Mouse (Mus musculus) hindbrain, embryonic 13.5 days (tissue): Measurements from ENCODE around the gene Zfp991. TPM values are rescaled to one million over a fixed set of nuclear protein-coding genes. Genes with fewer than 3 reads are reported as not detected.
"Not testable (repeated sequence)": the region's sequence is repeated elsewhere in the genome, so short reads cannot be mapped to it uniquely, and the experiment has no call there.

Experiments used
- ATAC-seq: fragments of 200-750 bp; cut with Nextera tagmentation; 2 replicates; pipeline ENCODE4 v1.8.0; 2017; ENCODE audit warnings: moderate TSS enrichment; ENCODE audit not compliant: low FRiP score
- H3K27ac ChIP-seq: fragments of 300-500 bp; sonication (generic); 2 replicates; pipeline ENCODE4 v1.5.1; 2015; ENCODE audit warnings: inconsistent platforms, mild to moderate bottlenecking, moderate library complexity
- H3K27me3 ChIP-seq: fragments of 300-500 bp; sonication (generic); 2 replicates; pipeline ENCODE4 v1.6.1; 2015; ENCODE audit warnings: mild to moderate bottlenecking, inconsistent platforms
- H3K36me3 ChIP-seq: fragments of 300-500 bp; sonication (generic); 2 replicates; pipeline ENCODE4 v1.6.1; 2015; ENCODE audit warnings: mild to moderate bottlenecking, inconsistent platforms
- H3K4me1 ChIP-seq: fragments of 300-500 bp; sonication (generic); replicated peaks from 2 replicates; pipeline ENCODE4 v1.6.1; 2015; ENCODE audit warnings: inconsistent platforms
- H3K4me2 ChIP-seq: fragments of 300-500 bp; sonication (generic); 2 replicates; pipeline ENCODE4 v1.6.1; 2015; ENCODE audit warnings: inconsistent platforms, mild to moderate bottlenecking, moderate library complexity
- H3K4me3 ChIP-seq: fragments of 300-500 bp; sonication (generic); 2 replicates; pipeline ENCODE4 v1.5.1; 2015; ENCODE audit warnings: mild to moderate bottlenecking, inconsistent platforms
- H3K9ac ChIP-seq: fragments of 300-500 bp; sonication (generic); 2 replicates; pipeline ENCODE4 v1.6.1; 2015; ENCODE audit warnings: mild to moderate bottlenecking, inconsistent platforms
- H3K9me3 ChIP-seq: fragments of 300-500 bp; sonication (generic); 2 replicates; pipeline ENCODE4 v1.6.1; 2016; ENCODE audit warnings: inconsistent platforms
- WGBS: fragments of 180-500 bp; shearing (Covaris S2); methylation state at CpG from one replicate; pipeline ENCODE4 v1.1.7; 2015; 5-methylcytosine and 5-hydroxymethylcytosine counted together
- polyA plus RNA-seq: library from polyadenylated mRNA; unstranded; fragments of >200 nt; fragmentation: Nextera tagmentation; extraction: Ambion mirVana; gene quantifications from 2 replicates; pipeline ENCODE4 v1.2.1, GENCODE M21; 2015

Gene Zfp991
- polyA plus RNA-seq, result 5.6 and 6.0 TPM in 2 replicates

DNA sequence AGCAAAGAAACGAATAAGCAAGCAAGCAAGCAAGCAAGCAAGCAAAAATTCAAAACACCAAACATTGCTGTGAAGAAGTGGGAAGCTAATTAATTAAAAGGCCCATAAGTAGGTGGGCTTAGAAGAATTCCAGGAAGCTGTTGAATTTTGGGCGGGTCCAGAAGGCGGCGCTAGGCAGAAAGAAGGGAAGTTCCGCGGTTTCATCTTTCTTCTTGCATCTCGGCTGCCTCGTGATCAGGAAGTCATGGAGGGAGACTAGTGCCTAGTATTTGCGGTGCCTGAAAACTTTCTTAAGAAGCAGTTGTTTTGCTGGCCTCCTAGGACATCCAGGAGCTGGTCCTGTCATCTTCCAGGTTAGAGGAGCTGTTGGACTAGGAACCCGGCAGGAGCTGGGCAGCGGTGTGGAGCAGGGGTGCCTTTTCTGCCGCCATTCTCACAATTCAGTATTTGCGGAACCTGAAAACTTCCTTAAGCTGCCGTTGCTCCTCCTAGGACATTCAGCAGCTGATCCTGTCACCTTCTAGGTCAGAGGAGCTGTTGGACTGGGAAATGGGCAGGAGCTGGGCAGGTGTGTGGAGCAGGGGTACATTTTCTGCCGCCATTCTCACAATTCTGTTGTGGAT lies at the start of gene Zfp991:
Gene Zfp991, plus strand, starts transcription at position 202 of the 623 bp plus-strand sequence.
- not testable (repeated sequence) for H3K36me3 ChIP-seq, H3K9ac ChIP-seq, H3K27ac ChIP-seq, H3K4me1 ChIP-seq, ATAC-seq, H3K27me3 ChIP-seq, H3K9me3 ChIP-seq
- Histone ChIP-seq H3K4me3 (peak within 1 kb of the TSS; percentile 31), H3K4me2 (peak within 1 kb of the TSS; percentile 39; the same call in 1 of the 2 replicates)
- 25% methylated on average over 2 of the region's 15 CpGs for WGBS

GRCm38 (mm10) chr4:147095641-147096040 lies 36.2 kb upstream of the Zfp991 start:
- not testable (repeated sequence) for ATAC-seq, H3K9ac ChIP-seq, H3K27me3 ChIP-seq, H3K36me3 ChIP-seq, H3K4me1 ChIP-seq, H3K4me2 ChIP-seq, H3K27ac ChIP-seq, H3K4me3 ChIP-seq
- 70% methylated on average over 2 of the region's 2 CpGs for WGBS
- H3K9me3 ChIP-seq, result peaks cover 13% of the 10 kb centered on the region; the same call in 1 of the 2 replicates

DNA sequence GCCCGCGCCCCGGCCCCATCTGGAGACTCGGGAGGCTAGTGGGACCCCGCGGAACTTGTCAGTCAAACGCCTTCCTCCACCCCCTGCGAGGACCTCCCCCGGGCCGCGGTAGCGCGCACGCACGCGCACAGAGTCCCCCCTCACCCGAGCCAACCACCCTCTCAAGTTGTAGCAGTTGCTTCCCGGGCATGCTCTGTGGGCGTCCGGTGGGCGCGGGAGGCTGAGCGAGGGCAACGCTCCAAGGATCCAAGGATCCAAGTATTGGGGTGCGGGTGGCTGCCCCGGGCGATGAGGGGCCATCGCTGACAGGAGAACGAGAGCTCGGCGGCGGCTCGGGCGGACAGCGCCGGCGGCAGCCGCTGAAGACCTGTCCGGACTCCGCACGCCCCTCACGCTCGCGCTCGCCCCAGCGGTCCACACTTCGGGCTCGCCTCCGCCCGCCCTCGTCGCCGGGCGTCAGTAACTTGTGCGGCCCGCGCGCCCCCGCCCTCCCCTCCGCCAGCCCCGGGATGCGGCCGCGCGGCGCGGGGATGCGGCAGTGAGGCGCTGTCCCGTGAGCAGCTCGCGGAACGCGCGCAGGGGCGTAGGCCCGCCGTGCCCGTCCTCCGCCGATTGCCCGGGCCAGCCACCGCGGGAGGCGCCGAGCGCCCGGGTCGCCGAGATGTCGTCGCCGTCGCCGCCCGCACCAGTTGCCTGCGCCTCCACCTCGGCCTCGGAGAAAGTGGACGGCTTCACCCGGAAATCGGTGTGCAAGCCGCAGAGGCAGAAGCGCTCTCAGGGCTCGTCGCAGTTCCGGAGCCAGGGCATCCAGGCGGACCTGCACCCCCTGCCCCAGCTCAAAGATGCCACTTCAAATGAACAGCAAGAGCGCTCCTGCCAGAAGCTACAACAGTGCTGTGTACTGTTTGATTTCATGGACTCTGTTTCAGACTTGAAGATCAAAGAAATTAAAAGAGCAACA lies 29.9 kb upstream of the Zfp991 start:
- Histone ChIP-seq H3K4me2 (peak overlapping the region; percentile 75), H3K9ac (peak overlapping the region; percentile 70), H3K4me3 (peak overlapping the region; percentile 55)
- not testable (repeated sequence) for H3K4me1 ChIP-seq, H3K9me3 ChIP-seq, H3K27me3 ChIP-seq, H3K36me3 ChIP-seq, H3K27ac ChIP-seq
- WGBS, result under 1% methylated on average over 95 of the region's 109 CpGs
- ATAC-seq, result peak; percentile 95

DNA sequence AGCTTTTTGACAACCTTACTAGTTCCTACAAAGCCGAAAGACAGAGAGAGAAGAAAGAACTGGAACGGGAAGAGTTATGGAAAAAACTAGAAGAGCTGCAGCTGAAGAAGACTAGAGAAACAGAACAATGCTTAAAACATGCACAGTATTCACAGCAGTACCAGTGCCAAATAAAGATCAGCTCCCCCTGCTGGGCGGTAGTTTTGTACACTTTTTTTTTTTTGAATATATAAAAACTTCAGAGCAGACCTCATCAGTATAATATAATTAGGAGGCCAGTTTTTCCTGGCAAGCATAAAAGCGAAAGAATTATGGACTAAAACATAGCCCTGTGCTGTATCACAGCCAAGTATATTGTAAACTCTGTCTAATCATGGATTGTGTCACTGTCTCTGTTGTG lies 28.0 kb upstream of the Zfp991 start:
- 64% methylated on average over 4 of the region's 4 CpGs for WGBS
- H3K27ac ChIP-seq, H3K36me3 ChIP-seq, ATAC-seq, H3K9ac ChIP-seq, H3K27me3 ChIP-seq, H3K9me3 ChIP-seq, H3K4me1 ChIP-seq, H3K4me2 ChIP-seq, H3K4me3 ChIP-seq: not testable (repeated sequence)

DNA sequence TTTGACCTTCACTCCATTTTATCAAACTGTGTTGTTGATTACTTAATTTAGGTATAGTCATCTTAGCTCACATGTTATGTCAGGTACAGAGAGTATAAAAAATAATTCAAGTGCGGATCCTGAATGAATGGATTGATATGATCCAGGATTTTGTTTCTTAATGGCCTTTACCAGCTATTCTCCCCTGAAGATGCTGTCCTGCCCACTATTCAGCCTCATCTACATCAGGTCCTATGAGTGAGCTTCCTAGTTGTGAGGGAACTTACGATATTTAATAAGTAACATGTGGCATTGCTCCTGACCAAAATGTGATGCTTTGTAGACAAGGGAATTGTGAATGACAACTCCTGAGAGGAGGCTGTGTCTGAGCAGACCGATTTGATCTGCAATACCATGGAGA lies 14.0 kb upstream of the Zfp991 start:
- not testable (repeated sequence) for H3K27ac ChIP-seq, H3K4me1 ChIP-seq, ATAC-seq, H3K4me2 ChIP-seq, H3K4me3 ChIP-seq, H3K36me3 ChIP-seq, H3K9ac ChIP-seq, H3K27me3 ChIP-seq
- peaks cover 14% of the 10 kb centered on the region for H3K9me3 ChIP-seq
- 69% methylated on average over 2 of the region's 3 CpGs for WGBS

GRCm38 (mm10) chr4:147122286-147122685 lies 9.6 kb upstream of the Zfp991 start:
- H3K27ac ChIP-seq, H3K4me1 ChIP-seq, H3K4me2 ChIP-seq, H3K4me3 ChIP-seq, H3K9ac ChIP-seq, H3K27me3 ChIP-seq, ATAC-seq, H3K36me3 ChIP-seq: not testable (repeated sequence)
- WGBS, result 74% methylated on average over 1 of the region's 1 CpGs
- peaks cover 23% of the 10 kb centered on the region for H3K9me3 ChIP-seq

DNA sequence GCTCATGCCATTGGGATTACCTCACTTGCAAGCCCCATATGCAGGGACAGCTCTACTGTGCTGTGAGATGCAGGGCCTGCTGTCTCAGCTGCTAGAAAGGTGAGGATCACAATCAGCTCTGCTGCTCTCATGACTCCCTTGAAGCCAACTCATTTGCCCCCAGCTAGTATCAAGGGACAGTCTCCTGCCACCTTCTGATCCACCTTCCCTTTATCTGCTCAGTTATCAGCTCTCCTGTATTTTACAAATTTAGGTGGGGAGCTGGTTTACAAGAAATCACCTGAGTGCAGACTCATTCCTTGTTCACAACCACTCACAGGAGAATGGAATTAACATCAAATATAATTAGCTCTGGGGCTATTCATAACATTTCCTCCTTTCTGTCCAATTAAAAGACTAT lies 8.0 kb upstream of the Zfp991 start:
- not testable (repeated sequence) for ATAC-seq, H3K27me3 ChIP-seq, H3K9ac ChIP-seq, H3K27ac ChIP-seq, H3K4me2 ChIP-seq, H3K4me1 ChIP-seq, H3K36me3 ChIP-seq, H3K4me3 ChIP-seq
- H3K9me3 ChIP-seq, result peaks cover 25% of the 10 kb centered on the region

- H3K4me1 ChIP-seq, H3K27me3 ChIP-seq, H3K36me3 ChIP-seq: not testable (repeated sequence)
- peak overlapping the region; percentile 53 for H3K4me3 ChIP-seq
- peak; percentile 99 for ATAC-seq
- 8% methylated on average over 48 of the region's 48 CpGs for WGBS
- H3K9ac ChIP-seq, result peak overlapping the region; percentile 79
- peak overlapping the region; percentile 10; the same call in 1 of the 2 replicates for H3K27ac ChIP-seq
- peaks cover 25% of the 10 kb centered on the region for H3K9me3 ChIP-seq
- H3K4me2 ChIP-seq, result peak overlapping the region; percentile 70
Observed at GRCm38 (mm10) chr4:147124400-147125306, 7.2 kb upstream of the Zfp991 start.

DNA sequence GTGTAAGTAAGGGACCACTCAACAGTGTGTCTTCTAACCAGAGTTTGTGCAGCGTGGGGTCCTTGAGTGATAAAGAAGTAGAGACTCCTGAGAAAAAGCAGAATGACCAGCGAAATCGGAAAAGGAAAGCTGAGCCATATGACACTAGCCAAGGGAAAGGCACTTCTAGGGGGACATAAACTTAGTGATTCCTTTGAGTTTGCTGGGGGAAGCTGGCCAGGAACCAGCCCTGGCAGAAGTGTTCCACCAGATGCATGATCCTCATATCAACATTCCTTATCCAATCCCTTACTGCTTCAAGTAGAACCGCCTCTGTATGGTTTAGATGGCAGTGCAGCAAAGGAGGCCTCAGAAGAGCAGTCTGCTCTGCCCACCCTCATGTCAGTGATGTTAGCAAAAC lies 6.5 kb upstream of the Zfp991 start:
- WGBS, result 26% methylated on average over 4 of the region's 4 CpGs
- ATAC-seq, H3K27me3 ChIP-seq, H3K36me3 ChIP-seq, H3K27ac ChIP-seq, H3K4me1 ChIP-seq: not testable (repeated sequence)
- Histone ChIP-seq H3K9ac (peak overlapping the region; percentile 79), H3K9me3 (peaks cover 25% of the 10 kb centered on the region), H3K4me3 (peak overlapping the region; percentile 53), H3K4me2 (peak overlapping the region; percentile 70)

- H3K4me1 ChIP-seq, H3K9ac ChIP-seq, H3K36me3 ChIP-seq, H3K4me3 ChIP-seq, H3K27ac ChIP-seq, H3K4me2 ChIP-seq, H3K27me3 ChIP-seq, ATAC-seq: not testable (repeated sequence)
- peaks cover 25% of the 10 kb centered on the region for H3K9me3 ChIP-seq
- WGBS, result 88% methylated on average over 4 of the region's 4 CpGs
Observed at GRCm38 (mm10) chr4:147125870-147126269, 6.0 kb upstream of the Zfp991 start.

- not testable (repeated sequence) for H3K4me3 ChIP-seq, H3K4me1 ChIP-seq, H3K36me3 ChIP-seq, H3K4me2 ChIP-seq, H3K9ac ChIP-seq, H3K27ac ChIP-seq, H3K27me3 ChIP-seq, ATAC-seq
- peaks cover 25% of the 10 kb centered on the region for H3K9me3 ChIP-seq
- 75% methylated on average over 2 of the region's 2 CpGs for WGBS
Observed at GRCm38 (mm10) chr4:147126435-147126834, 5.4 kb upstream of the Zfp991 start.

GRCm38 (mm10) chr4:147127137-147127536 lies 4.7 kb upstream of the Zfp991 start:
- not testable (repeated sequence) for H3K9ac ChIP-seq, H3K4me1 ChIP-seq, H3K4me3 ChIP-seq, H3K36me3 ChIP-seq, H3K4me2 ChIP-seq, ATAC-seq, H3K27ac ChIP-seq, H3K27me3 ChIP-seq
- WGBS, result 84% methylated on average over 2 of the region's 2 CpGs
- H3K9me3 ChIP-seq, result peaks cover 24% of the 10 kb centered on the region
